Mouse (Mus musculus): Measurements from ENCODE around the gene Dph6. TPM values are rescaled to one million over a fixed set of nuclear protein-coding genes. Genes with fewer than 3 reads are reported as not detected.
"Not testable (repeated sequence)": the region's sequence is repeated elsewhere in the genome, so short reads cannot be mapped to it uniquely, and the experiment has no call there.

The Dph6 gene
- polyA plus RNA-seq, 1 experiment = 0.13 TPM

GRCm38 (mm10) chr2:114643832-114644231 lies 10.9 kb downstream of the Dph6 start:
- H3K4me1 ChIP-seq (ENCODE audit: control insufficient read depth) = no peaks in the 10 kb centered on the region
- no peak overlapping the region for H3K4me3 ChIP-seq (replicated peaks)

DNA sequence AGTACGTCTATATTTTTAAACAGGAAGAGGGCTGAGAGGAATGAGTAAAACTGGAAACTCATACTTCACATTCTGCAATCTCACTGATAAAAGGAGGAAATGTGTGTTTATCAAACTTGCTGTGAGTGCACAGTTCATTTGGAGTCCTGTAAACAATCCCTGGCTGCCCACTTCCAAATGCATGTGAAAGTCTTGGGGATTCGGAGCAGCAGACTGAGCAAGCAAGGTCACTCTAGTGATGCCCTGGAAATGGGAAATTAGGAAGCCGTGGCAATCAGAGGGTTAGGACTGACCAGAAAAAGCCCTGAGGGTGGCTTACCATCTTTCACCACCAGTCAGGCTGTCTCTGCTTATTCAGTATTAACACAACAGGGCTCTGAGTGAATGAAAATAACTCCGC lies 30.1 kb downstream of the Dph6 start:
- no peaks in the 10 kb centered on the region for H3K36me3 ChIP-seq (ENCODE audit: control insufficient read depth)

More at GRCm38 (mm10) chr2:114643832-114644231, 10.9 kb downstream of the Dph6 start:
- no peaks in the 10 kb centered on the region for H3K27me3 ChIP-seq (ENCODE audit: control insufficient read depth)
- H3K36me3 ChIP-seq (ENCODE audit: control insufficient read depth) = peaks cover 19% of the 10 kb centered on the region
- no peaks in the 10 kb centered on the region for H3K9me3 ChIP-seq (ENCODE audit: control insufficient read depth, low read length)
- no peak for TF ChIP-seq TAL1 (IDR thresholded peaks at IDR 0.05; ENCODE audit: low read length)
- TF ChIP-seq GATA1 (IDR thresholded peaks at IDR 0.05; ENCODE audit: low read length) = no peak

DNA sequence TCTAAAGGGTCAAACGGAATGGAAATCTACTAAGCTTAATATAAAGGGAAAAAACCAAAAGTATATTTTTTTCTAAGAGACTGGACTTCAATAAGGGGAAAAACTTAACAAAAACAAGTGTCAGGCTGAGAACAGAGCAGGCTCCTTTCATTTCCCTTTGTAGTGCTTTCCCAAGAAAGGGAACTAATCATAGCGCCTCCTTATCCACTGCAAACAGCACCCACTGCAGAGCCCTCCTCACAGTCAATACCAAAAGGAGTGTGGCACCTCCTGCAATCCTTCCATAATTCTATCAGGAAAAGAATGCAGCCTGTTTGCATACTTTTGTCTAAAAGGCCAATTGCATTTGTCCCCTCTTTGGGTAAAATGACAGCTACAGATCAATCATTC lies 32.2 kb downstream of the Dph6 start:
- H3K9me3 ChIP-seq (ENCODE audit: control insufficient read depth, low read length) = no peaks in the 10 kb centered on the region
- H3K36me3 ChIP-seq (ENCODE audit: control insufficient read depth) = no peaks in the 10 kb centered on the region
- H3K4me3 ChIP-seq (replicated peaks) = no peak overlapping the region
- no peak for TF ChIP-seq TAL1 (IDR thresholded peaks at IDR 0.05; ENCODE audit: low read length)
- TF ChIP-seq GATA1 (IDR thresholded peaks at IDR 0.05; ENCODE audit: low read length) = no peak
- no peaks in the 10 kb centered on the region; the same call in 1 of the 2 replicates for H3K4me1 ChIP-seq (ENCODE audit: control insufficient read depth)
- no peaks in the 10 kb centered on the region for H3K27me3 ChIP-seq (ENCODE audit: control insufficient read depth)

More for the DNA sequence above, 30.1 kb downstream of the Dph6 start:
- H3K4me1 ChIP-seq (ENCODE audit: control insufficient read depth) = no peaks in the 10 kb centered on the region; the same call in 1 of the 2 replicates
- H3K27me3 ChIP-seq (ENCODE audit: control insufficient read depth) = no peaks in the 10 kb centered on the region
- no peaks in the 10 kb centered on the region for H3K9me3 ChIP-seq (ENCODE audit: control insufficient read depth, low read length)
- TF ChIP-seq GATA1 (IDR thresholded peaks at IDR 0.05; ENCODE audit: low read length) (no peak), TAL1 (IDR thresholded peaks at IDR 0.05; ENCODE audit: low read length) (no peak)
- no peak overlapping the region for H3K4me3 ChIP-seq (replicated peaks)

DNA sequence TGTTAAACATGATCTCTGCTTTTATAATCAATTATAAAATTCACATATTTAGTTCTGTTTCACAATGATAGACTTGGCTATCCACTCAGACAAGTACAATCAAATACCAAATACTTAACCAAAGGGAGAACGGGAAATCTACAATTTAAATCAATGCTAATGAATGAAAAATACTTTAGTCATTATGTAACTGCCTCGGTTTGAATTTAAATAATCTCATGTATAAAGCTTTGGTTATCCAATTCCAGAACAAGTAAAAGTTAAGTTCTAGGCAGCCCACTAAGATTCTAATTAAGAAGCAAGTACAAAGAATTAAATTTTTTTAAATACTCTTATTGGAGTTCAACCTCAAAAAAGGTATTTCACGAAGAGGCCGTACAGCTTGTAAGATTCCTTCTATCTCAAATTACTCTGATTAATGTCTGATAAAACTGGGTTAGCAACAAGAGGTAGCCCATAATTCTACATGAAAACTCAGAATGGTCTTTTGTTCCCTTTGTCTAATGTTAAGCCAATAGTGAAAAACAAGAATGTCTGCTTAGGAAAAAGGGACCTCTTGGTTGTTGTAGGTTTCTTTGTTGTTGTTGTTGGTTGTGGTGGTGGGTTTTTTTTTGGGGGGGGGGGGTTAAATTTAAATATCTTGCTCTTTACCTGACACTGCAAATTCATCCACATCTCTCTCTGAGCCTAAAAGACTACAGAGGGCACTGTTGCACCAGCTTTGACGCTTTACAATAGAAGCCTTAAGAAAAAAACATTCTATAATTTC lies 32.8 kb downstream of the Dph6 start:
- TF ChIP-seq TAL1 (IDR thresholded peaks at IDR 0.05; ENCODE audit: low read length) (no peak), GATA1 (IDR thresholded peaks at IDR 0.05; ENCODE audit: low read length) (no peak)
- no peaks in the 10 kb centered on the region; the same call in 1 of the 2 replicates for H3K4me1 ChIP-seq (ENCODE audit: control insufficient read depth)
- H3K27me3 ChIP-seq (ENCODE audit: control insufficient read depth) = no peaks in the 10 kb centered on the region
- no peaks in the 10 kb centered on the region for H3K9me3 ChIP-seq (ENCODE audit: control insufficient read depth, low read length)
- no peaks in the 10 kb centered on the region for H3K36me3 ChIP-seq (ENCODE audit: control insufficient read depth)
- H3K4me3 ChIP-seq (replicated peaks) = no peak overlapping the region

GRCm38 (mm10) chr2:114611576-114611975 lies 43.2 kb downstream of the Dph6 start:
- H3K36me3 ChIP-seq (ENCODE audit: control insufficient read depth) = no peaks in the 10 kb centered on the region
- TF ChIP-seq TAL1 (IDR thresholded peaks at IDR 0.05; ENCODE audit: low read length) = no peak
- TF ChIP-seq GATA1 (IDR thresholded peaks at IDR 0.05; ENCODE audit: low read length) = no peak

DNA sequence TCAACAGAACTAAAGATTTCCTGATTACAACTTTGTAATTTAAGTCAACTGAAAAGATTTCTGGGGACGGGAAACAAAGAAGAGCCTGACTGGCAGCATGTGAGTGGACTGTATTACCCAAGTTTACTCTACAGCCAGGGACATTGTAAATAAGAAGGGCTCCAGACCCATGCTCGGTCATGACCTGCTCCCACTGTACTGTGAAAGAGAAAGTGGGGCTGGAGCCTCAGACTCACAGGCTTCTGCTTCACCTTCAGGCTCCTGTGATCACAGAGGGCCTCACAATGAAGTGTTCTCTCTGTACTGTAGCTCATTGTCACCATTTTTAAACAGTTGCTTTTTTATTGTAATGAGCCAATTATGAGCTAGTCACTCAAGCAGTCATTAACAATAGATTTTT lies 44.7 kb downstream of the Dph6 start:
- TF ChIP-seq TAL1 (IDR thresholded peaks at IDR 0.05; ENCODE audit: low read length) = no peak
- TF ChIP-seq GATA1 (IDR thresholded peaks at IDR 0.05; ENCODE audit: low read length) = no peak

More at GRCm38 (mm10) chr2:114611576-114611975, 43.2 kb downstream of the Dph6 start:
- peaks cover 3% of the 10 kb centered on the region; the same call in 1 of the 2 replicates for H3K4me1 ChIP-seq (ENCODE audit: control insufficient read depth)
- H3K4me3 ChIP-seq (replicated peaks) = no peak overlapping the region
- H3K27me3 ChIP-seq (ENCODE audit: control insufficient read depth) = no peaks in the 10 kb centered on the region
- H3K9me3 ChIP-seq (ENCODE audit: control insufficient read depth, low read length) = no peaks in the 10 kb centered on the region

DNA sequence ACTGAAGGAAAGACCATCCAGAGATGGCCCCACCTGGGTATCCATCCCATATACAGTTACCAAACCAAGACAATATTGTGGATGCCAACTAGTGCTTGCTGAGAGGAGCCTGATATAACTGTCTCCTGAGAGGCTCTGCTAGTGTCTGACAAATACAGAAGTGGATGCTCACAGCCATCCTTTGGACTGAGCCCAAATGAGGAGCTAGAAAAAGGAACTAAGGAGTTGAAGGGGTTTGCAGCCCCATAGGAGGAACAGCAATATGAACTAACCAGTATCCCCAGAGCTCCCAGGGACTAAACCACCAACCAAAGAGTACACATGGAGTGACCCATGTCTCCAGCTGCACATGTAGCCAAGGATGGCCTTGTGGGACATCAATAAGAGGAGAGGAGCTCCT lies 49.6 kb downstream of the Dph6 start:
- not testable (repeated sequence) for H3K36me3 ChIP-seq (ENCODE audit: control insufficient read depth); H3K4me3 ChIP-seq (replicated peaks); H3K9me3 ChIP-seq (ENCODE audit: control insufficient read depth, low read length); H3K27me3 ChIP-seq (ENCODE audit: control insufficient read depth); H3K4me1 ChIP-seq (ENCODE audit: control insufficient read depth)

More for the DNA sequence above, 44.7 kb downstream of the Dph6 start:
- H3K27me3 ChIP-seq (ENCODE audit: control insufficient read depth) = no peaks in the 10 kb centered on the region
- no peak overlapping the region for H3K4me3 ChIP-seq (replicated peaks)
- H3K9me3 ChIP-seq (ENCODE audit: control insufficient read depth, low read length) = no peaks in the 10 kb centered on the region
- peaks cover 3% of the 10 kb centered on the region; the same call in 1 of the 2 replicates for H3K4me1 ChIP-seq (ENCODE audit: control insufficient read depth)
- H3K36me3 ChIP-seq (ENCODE audit: control insufficient read depth) = no peaks in the 10 kb centered on the region

GRCm38 (mm10) chr2:114601174-114601573 lies 53.6 kb downstream of the Dph6 start:
- Histone ChIP-seq H3K9me3 (ENCODE audit: control insufficient read depth, low read length) (no peaks in the 10 kb centered on the region), H3K27me3 (ENCODE audit: control insufficient read depth) (no peaks in the 10 kb centered on the region), H3K4me3 (replicated peaks) (no peak overlapping the region), H3K4me1 (ENCODE audit: control insufficient read depth) (no peaks in the 10 kb centered on the region), H3K36me3 (ENCODE audit: control insufficient read depth) (no peaks in the 10 kb centered on the region)
- no peak for TF ChIP-seq TAL1 (IDR thresholded peaks at IDR 0.05; ENCODE audit: low read length)

GRCm38 (mm10) chr2:114599793-114600192 lies 55.0 kb downstream of the Dph6 start:
- no peaks in the 10 kb centered on the region for H3K4me1 ChIP-seq (ENCODE audit: control insufficient read depth)
- no peaks in the 10 kb centered on the region for H3K27me3 ChIP-seq (ENCODE audit: control insufficient read depth)
- TF ChIP-seq GATA1 (IDR thresholded peaks at IDR 0.05; ENCODE audit: low read length) (no peak), TAL1 (IDR thresholded peaks at IDR 0.05; ENCODE audit: low read length) (no peak)
- H3K36me3 ChIP-seq (ENCODE audit: control insufficient read depth) = no peaks in the 10 kb centered on the region
- H3K9me3 ChIP-seq (ENCODE audit: control insufficient read depth, low read length) = no peaks in the 10 kb centered on the region
- no peak overlapping the region for H3K4me3 ChIP-seq (replicated peaks)
